Mouse (Mus musculus) MN1 (cell line): ENCODE measurements around the gene Large1.
"Not testable (repeated sequence)": the region's sequence is repeated elsewhere in the genome, so short reads cannot be mapped to it uniquely, and the experiment has no call there.

ENCODE experiments used
- DNase-seq: peaks from one replicate; pipeline ENCODE4 v3.0.0-alpha.2; 2016; ENCODE audit warnings: low spot score

Large1 gene

DNA sequence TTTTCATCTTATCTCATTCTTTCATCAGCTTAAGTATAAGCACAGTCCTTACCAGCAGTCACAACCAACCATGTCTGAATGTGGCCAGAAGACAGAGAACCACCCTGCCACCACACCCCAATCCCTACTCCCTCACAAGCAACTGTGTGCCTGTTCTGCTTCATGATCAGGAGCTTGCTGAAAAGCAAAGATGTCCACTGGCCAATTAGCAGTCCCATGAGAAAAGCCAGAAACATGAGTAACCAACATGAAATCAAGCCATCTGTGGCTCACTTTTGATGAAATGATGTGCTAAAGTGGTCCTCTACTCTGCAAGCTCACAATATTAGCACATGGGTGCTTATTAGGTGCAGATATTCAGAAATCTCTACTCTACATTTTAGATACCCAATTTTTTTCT lies 57.8 kb downstream of the Large1 start:
- DNase-seq: peak; percentile 91

- no peak for DNase-seq
Observed at GRCm38 (mm10) chr8:73293655-73294054, 59.7 kb downstream of the Large1 start.

- DNase-seq: no peak
Observed at GRCm38 (mm10) chr8:73291630-73292029, 61.7 kb downstream of the Large1 start.

DNA sequence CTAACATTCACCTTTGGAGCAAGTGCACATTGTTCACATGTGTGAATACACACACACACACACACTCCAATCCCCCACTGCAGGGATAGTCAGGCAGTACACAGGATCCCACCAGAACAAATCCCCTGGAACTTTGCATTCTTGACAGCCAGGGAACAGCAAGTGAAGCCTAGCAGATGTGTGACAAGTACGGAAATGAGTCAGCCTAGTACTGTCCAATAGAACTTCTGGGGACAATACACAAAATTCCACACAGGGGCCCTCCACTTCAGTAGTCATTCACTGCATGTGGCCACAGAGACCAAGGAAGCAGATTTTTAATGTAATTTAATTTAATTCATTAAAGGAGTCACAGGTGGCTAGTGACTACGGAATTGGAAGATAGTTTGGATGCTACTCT lies 62.7 kb downstream of the Large1 start:
- no peak for DNase-seq

DNA sequence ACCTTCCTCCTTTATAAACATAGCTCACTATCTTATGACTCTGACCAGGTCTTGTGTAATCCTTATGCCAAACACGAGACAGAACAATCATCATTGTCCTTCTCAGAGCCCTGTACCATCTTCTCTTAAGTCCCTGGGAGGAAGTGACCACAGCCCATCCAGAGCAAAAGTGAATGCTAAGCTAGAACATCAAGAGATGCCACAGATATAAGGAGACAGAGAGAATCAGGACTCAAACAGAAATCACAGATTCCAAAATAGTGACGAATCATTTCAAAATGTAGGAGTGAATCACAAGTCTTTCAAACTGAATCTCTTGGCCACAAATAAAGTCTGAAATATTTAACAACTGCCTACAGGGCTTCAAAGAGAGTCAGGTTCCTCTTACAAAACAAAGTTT lies 63.5 kb downstream of the Large1 start:
- DNase-seq: no peak

- DNase-seq: peak; percentile 66
Observed at GRCm38 (mm10) chr8:73281996-73282395, 71.3 kb downstream of the Large1 start.

- DNase-seq: no peak
Observed at GRCm38 (mm10) chr8:73276015-73276414, 77.3 kb downstream of the Large1 start.

DNA sequence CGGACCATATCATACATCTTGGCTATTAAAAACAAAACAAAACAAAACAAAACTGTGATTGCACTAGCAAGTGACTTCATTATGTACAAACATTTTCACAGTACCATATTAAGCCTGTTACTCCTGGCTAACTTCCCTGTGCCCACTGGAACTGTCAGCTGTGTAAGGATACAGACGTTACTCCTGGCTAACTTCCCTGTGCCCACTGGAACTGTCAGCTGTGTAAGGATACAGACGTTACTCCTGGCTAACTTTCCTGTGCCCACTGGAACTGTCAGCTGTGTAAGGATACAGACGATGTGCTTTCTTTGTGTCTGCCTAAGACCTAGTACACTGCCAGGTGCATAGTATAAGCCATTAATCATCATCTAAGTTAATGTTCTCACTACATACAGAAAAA lies 77.9 kb downstream of the Large1 start:
- not testable (repeated sequence) for DNase-seq

DNA sequence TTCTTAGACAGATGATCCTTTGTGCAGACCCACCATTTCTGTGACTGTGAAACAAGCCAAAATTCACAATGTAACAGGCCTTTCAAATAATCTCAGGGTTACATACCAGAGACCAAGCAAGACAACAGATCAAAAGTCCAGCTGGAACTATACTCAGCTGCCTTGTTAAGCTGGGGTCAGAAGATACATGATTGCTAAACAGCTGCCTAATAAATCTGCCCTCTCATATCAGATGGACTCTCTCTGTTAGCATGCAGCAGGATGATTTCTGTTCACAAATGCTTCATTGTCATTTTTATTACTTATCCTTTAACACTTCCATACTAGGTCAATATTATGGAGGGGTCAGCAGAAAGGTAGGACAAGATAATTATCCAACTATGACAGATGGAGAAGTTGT lies 80.2 kb downstream of the Large1 start:
- no peak for DNase-seq

DNA sequence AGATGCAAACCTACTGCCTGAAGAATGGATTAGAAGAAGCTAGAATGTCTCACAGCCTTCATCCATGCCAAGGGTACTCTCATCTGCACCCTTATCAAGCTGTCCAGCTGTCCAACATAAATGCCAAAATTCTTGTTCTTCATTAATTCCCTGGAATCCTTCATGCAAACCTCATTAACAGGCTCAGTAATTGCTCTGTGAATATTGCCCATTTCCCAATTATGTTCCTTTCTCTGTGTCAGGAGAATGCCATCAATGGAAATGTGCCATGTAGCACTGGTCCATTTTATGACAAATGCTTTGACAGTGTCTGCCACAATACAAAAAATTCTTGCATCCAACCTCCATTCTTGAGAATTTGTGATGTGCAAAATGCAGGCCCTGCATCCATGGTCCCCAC lies 82.3 kb downstream of the Large1 start:
- DNase-seq: no peak

DNA sequence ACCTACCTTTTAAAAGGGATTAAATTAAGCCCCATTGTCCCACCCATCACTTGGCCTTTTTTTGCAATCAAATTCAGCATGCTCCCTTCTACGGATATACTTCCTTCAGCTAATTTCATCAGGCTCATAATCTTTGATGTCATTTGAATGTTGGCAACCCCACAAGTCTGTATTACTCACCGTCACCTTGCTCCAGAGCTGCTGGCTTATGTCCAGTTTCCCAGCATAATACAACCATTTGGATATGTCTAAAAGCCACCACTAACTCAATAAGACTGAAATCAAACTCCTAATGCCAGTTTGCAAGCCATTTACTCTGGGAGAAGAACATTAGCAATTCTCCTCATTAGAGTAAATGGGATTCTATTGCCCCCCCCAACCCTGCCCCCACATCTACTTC lies 95.4 kb downstream of the Large1 start:
- peak; percentile 97 for DNase-seq

GRCm38 (mm10) chr8:73244186-73244585 lies 109.2 kb downstream of the Large1 start:
- DNase-seq: no peak

- DNase-seq: peak; percentile 84
Observed at GRCm38 (mm10) chr8:73242066-73242465, 111.3 kb downstream of the Large1 start.

DNA sequence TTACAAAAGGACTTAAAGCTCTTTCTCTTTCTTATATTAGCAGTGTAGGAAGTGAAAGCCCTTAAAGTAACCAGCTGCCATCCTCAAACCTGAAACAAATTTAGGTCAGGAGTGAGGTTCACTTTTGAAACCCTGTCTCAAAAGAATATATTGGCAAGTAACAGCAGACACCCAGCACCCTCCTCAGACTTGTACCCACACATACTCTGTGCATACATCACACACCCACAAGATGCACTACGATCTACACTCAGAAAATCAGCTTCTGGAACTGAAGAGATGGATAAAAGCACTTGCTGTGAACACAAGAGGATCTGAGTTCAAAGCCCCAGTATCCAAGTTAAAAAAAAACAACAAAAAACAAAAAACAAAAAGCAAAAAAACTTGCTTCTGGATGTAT lies 119.1 kb downstream of the Large1 start:
- DNase-seq: no peak

DNA sequence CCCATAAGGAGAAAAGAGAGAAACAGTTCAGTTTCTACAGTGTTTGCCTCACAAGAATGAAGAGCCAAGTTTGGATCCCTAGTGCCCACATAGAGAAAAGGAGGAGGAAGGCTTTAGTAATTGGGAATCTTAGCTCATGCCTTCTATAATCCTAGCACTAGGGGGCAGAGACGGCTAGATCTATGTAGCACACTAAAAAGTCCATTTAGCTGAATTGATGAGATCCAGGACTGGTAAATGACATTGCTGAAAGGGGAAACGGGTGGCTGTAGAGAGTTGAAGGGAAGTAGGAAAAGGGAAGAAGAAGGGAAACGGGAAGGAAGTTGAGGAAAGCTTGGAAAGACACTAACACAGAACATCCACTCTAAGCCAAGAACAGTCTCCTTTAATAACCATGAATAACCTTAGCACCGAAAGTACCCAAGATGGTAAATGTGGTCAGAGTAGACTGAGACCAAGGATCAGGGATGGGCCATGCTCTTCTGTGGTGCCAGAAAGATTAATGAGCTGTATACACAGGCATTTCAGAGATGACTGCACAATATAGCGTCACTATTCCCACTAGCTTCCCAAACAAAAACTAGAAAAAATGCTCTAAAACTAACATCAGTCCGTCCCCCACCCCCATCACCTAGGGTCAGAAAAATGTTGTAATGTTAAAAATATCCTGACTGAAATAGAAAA lies 119.8 kb downstream of the Large1 start:
- peak; percentile 83 for DNase-seq

- no peak for DNase-seq
Observed at GRCm38 (mm10) chr8:73226841-73227240, 126.5 kb downstream of the Large1 start.

DNA sequence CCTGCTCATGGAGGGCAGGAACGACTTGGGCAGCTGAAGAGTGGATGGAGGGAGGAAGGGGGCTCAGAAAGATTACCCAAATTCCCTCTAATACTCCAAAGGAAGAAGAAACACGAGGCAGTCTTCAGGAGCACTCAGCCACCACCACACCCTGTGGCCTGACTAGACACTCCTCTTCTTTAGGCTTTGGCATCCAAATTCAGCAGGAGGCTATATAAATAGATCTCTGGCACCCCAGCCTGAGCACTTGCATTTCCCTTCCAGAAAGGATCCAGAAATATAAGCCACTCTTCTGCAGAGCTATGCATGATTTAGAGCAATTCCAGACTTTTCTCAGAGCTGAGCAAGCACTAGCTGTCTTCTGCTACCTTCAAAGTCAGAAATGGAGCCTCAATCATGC lies 127.7 kb downstream of the Large1 start:
- no peak for DNase-seq

- DNase-seq: no peak
Observed at GRCm38 (mm10) chr8:73219178-73219811, 134.0 kb downstream of the Large1 start.

DNA sequence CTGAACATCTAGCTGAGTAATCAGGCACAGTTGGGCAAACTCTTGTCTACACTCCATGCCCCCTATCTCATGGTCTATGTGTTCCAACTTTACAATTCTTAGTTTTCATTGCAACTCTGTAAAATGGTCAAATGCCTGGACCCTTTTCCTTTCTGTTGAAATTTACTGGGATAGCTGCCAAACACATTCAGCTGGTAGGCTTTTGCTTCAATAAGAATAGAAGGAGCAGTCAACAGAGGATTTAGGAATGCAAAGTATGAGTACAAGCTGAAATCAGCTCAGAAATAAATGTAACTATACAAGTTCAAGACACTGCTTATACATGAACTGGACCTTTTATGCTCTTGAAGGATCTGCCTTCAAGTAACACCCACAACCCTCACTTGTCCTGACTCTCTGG lies 146.5 kb downstream of the Large1 start:
- no peak for DNase-seq

- peak; percentile 48 for DNase-seq
Observed at GRCm38 (mm10) chr8:73201854-73202253, 151.5 kb downstream of the Large1 start.

- DNase-seq: no peak
Observed at GRCm38 (mm10) chr8:73197714-73198113, 155.6 kb downstream of the Large1 start.

- no peak for DNase-seq
Observed at GRCm38 (mm10) chr8:73188684-73189083, 164.7 kb downstream of the Large1 start.

- DNase-seq: no peak
Observed at GRCm38 (mm10) chr8:73187381-73187780, 166.0 kb downstream of the Large1 start.

DNA sequence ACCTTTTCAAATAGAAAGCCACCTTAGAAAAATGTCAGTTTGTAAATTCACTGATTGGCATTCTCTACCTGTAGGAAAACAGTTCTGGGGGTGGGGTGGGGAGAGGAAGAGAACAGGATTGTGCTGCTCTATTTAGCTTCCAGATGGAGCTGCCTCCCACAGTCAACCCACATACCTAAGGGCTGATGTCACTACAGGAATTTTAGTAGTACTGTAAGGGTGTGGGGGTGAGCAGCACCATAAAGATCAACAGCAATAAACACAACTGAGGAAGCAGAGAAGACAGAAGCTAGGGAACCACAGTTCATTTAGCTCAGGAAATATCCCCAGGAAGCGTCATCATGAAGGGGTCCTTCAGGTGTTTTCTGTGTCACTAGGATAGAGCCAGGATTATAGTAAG lies 174.9 kb downstream of the Large1 start:
- no peak for DNase-seq
